Mouse (Mus musculus): ENCODE results near the gene Zdhhc17.

The Zdhhc17 gene

GRCm38 (mm10) chr10:111009641-111010479 is at the start of gene Zdhhc17:
Gene Zdhhc17 (minus strand): TSS chr10:111010140.
- DNase-seq (ENCODE audit: low read depth, low spot score): peak; percentile 84

- DNase-seq (ENCODE audit: low read depth, low spot score): no peak
These were observed 45.8 kb upstream of the Zdhhc17 start for GRCm38 (mm10) chr10:111055770-111056169.

- no peak for DNase-seq (ENCODE audit: low read depth, low spot score)
These were observed 41.7 kb upstream of the Zdhhc17 start for GRCm38 (mm10) chr10:111051606-111052005.

GRCm38 (mm10) chr10:111050511-111050910 is 40.6 kb upstream of the Zdhhc17 start:
- DNase-seq (ENCODE audit: low read depth, low spot score): no peak

GRCm38 (mm10) chr10:111050061-111050460 is 40.1 kb upstream of the Zdhhc17 start:
- no peak for DNase-seq (ENCODE audit: low read depth, low spot score)

GRCm38 (mm10) chr10:111047895-111048294 is 38.0 kb upstream of the Zdhhc17 start:
- no peak for DNase-seq (ENCODE audit: low read depth, low spot score)

GRCm38 (mm10) chr10:111040078-111040656 is 30.2 kb upstream of the Zdhhc17 start:
- DNase-seq (ENCODE audit: low read depth, low spot score): no peak

GRCm38 (mm10) chr10:111036851-111037250 is 26.9 kb upstream of the Zdhhc17 start:
- DNase-seq (ENCODE audit: low read depth, low spot score): no peak

GRCm38 (mm10) chr10:111035134-111035533 is 25.2 kb upstream of the Zdhhc17 start:
- no peak for DNase-seq (ENCODE audit: low read depth, low spot score)

- no peak for DNase-seq (ENCODE audit: low read depth, low spot score)
These were observed 21.8 kb upstream of the Zdhhc17 start for GRCm38 (mm10) chr10:111031511-111032365.

- no peak for DNase-seq (ENCODE audit: low read depth, low spot score)
These were observed 20.9 kb upstream of the Zdhhc17 start for GRCm38 (mm10) chr10:111030845-111031244.

- DNase-seq (ENCODE audit: low read depth, low spot score): no peak
These were observed 16.2 kb upstream of the Zdhhc17 start for GRCm38 (mm10) chr10:111026106-111026505.

GRCm38 (mm10) chr10:111024746-111025145 is 14.8 kb upstream of the Zdhhc17 start:
- DNase-seq (ENCODE audit: low read depth, low spot score): no peak

- no peak for DNase-seq (ENCODE audit: low read depth, low spot score)
These were observed 4.5 kb upstream of the Zdhhc17 start for GRCm38 (mm10) chr10:111014476-111014875.

- no peak for DNase-seq (ENCODE audit: low read depth, low spot score)
These were observed 3.3 kb upstream of the Zdhhc17 start for GRCm38 (mm10) chr10:111013265-111013664.

GRCm38 (mm10) chr10:111012496-111013038 is 2.6 kb upstream of the Zdhhc17 start:
- no peak for DNase-seq (ENCODE audit: low read depth, low spot score)

- no peak for DNase-seq (ENCODE audit: low read depth, low spot score)
These were observed 1.4 kb upstream of the Zdhhc17 start for GRCm38 (mm10) chr10:111011226-111011765.

- peak; percentile 38 for DNase-seq (ENCODE audit: low read depth, low spot score)
These were observed 713 bp upstream of the Zdhhc17 start for GRCm38 (mm10) chr10:111010480-111011225.

- DNase-seq (ENCODE audit: low read depth, low spot score): no peak
These were observed 763 bp downstream of the Zdhhc17 start for GRCm38 (mm10) chr10:111009113-111009640.

- DNase-seq (ENCODE audit: low read depth, low spot score): no peak
These were observed 2.3 kb downstream of the Zdhhc17 start for GRCm38 (mm10) chr10:111007687-111008086.

Measured in embryo, embryonic 11.5 days (tissue).